Comparison of ENCODE assay signal across 29 mouse cellular contexts in the genomic region with DNA sequence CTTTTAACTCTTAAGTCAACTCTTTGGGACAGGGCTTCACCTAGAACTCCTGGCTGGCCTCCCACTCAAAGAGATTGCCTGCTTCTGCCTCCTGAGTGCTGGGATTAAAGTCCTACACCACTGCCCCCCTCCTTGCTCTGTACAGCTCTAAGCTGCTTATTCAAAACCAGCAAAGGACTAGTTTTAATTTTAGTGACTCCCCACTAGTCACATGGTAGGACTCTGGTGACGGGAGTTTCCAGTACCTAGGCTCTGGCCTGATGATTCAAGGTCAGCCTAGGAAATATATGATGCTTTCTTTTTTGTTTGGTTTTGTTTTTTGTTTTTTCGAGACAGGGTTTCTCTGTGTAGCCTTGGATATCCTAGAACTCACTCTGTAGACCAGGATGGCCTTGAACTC. TPM values are rescaled to one million over a fixed set of nuclear protein-coding genes. Genes with fewer than 3 reads are reported as not detected.
A peak's percentile ranks its signal among the peaks of the same experiment; 100 is the strongest.
DNase-seq lines count a peak whose midpoint lies in the region; ATAC-seq and TF ChIP-seq lines count a peak whose summit lies in the region.
"Had no signal": no experiment of that assay in that cellular context is flagged by ENCODE, and none has a peak within 500 bp of the region (broad histone marks: within the 10 kb centered on the region; RNA-seq: fewer than 3 reads in every experiment).

No protein-coding gene starts in this region.

- DNase-seq in heart, adult 9 months (ENCODE audit: low spot score in 2 of 2): no peak
- DNase-seq in heart, postnatal 0 days (ENCODE audit: low spot score): no peak
- DNase-seq in heart, postnatal 36 days: no peak
- no peak for DNase-seq in midbrain, postnatal 0 days (ENCODE audit: low spot score)
- no peak for DNase-seq in midbrain, embryonic 11.5 days (ENCODE audit: low spot score, missing footprints)
- DNase-seq: adrenal gland, adult 2 months; adrenal gland, postnatal 36 days; B cell, adult 2 months; cerebellum, adult 18-20 months; cerebellum, postnatal 10 days; gastrocnemius, postnatal 14 days; kidney, adult 11 months; kidney, postnatal 14 days; layer of hippocampus, adult 9-11 months; lung, embryonic 14.5 days; lung, postnatal 14 days; right cerebral cortex, postnatal 4 days; thymus, adult 18-20 months; thymus, postnatal 25 days had no signal

- H3K9ac ChIP-seq in heart, embryonic 12.5 days: no peak overlapping the region
- no peak overlapping the region for H3K9ac ChIP-seq in heart, postnatal 0 days (replicated peaks; ENCODE audit: low read depth, low read length)
- no peak overlapping the region for H3K9ac ChIP-seq in midbrain, postnatal 0 days (replicated peaks; ENCODE audit: low read length, poor library complexity, severe bottlenecking)
- no peak overlapping the region for H3K9ac ChIP-seq in midbrain, embryonic 11.5 days (ENCODE audit: low read length)
- H3K9ac ChIP-seq: embryonic facial prominence, embryonic 13.5 days; hindbrain, embryonic 14.5 days; limb, embryonic 12.5 days; liver, embryonic 15.5 days; lung, embryonic 14.5 days had no signal

- no peak overlapping the region for H3K4me2 ChIP-seq in heart, embryonic 12.5 days
- no peak overlapping the region for H3K4me2 ChIP-seq in heart, postnatal 0 days (ENCODE audit: low read depth, low read length)
- no peak overlapping the region for H3K4me2 ChIP-seq in midbrain, postnatal 0 days (ENCODE audit: low read depth, low read length, poor library complexity, severe bottlenecking)
- H3K4me2 ChIP-seq in midbrain, embryonic 11.5 days: no peak overlapping the region
- H3K4me2 ChIP-seq: embryonic facial prominence, embryonic 13.5 days; hindbrain, embryonic 14.5 days; limb, embryonic 12.5 days; liver, embryonic 15.5 days; lung, embryonic 14.5 days had no signal

- no peaks in the 10 kb centered on the region for H3K27me3 ChIP-seq in heart, embryonic 12.5 days (replicated peaks)
- no peaks in the 10 kb centered on the region for H3K27me3 ChIP-seq in heart, postnatal 0 days (ENCODE audit: control insufficient read depth, insufficient read depth, low read length)
- H3K27me3 ChIP-seq in midbrain, postnatal 0 days (ENCODE audit: insufficient read depth, low read length): no peaks in the 10 kb centered on the region
- no peaks in the 10 kb centered on the region for H3K27me3 ChIP-seq in midbrain, embryonic 11.5 days (ENCODE audit: control insufficient read depth, insufficient read depth, low read length)
- H3K27me3 ChIP-seq: embryonic facial prominence, embryonic 13.5 days; limb, embryonic 12.5 days; liver, embryonic 15.5 days had no signal

- TF ChIP-seq EP300 in heart, postnatal 0 days (IDR thresholded peaks at IDR 0.05; ENCODE audit: low read depth): no peak

- H3K36me3 ChIP-seq in heart, embryonic 12.5 days: peaks cover 56% of the 10 kb centered on the region
- H3K36me3 ChIP-seq in heart, postnatal 0 days (replicated peaks; ENCODE audit: control insufficient read depth, insufficient read depth, low read length): peaks cover 51% of the 10 kb centered on the region
- peaks cover 44% of the 10 kb centered on the region for H3K36me3 ChIP-seq in midbrain, postnatal 0 days (ENCODE audit: insufficient read depth, low read length)
- H3K36me3 ChIP-seq in midbrain, embryonic 11.5 days (ENCODE audit: control insufficient read depth, insufficient read depth, low read length): peaks cover 15% of the 10 kb centered on the region

- no peak overlapping the region for H3K4me3 ChIP-seq in heart, embryonic 12.5 days
- H3K4me3 ChIP-seq in heart, postnatal 0 days (ENCODE audit: low read depth, low read length): no peak overlapping the region
- no peak overlapping the region for H3K4me3 ChIP-seq in midbrain, postnatal 0 days (ENCODE audit: low read depth, low read length)
- H3K4me3 ChIP-seq in midbrain, embryonic 11.5 days (ENCODE audit: low read depth, low read length): no peak overlapping the region
- H3K4me3 ChIP-seq: embryonic facial prominence, embryonic 13.5 days; forebrain, embryonic 10.5 days; limb, embryonic 12.5 days; liver, embryonic 15.5 days; midbrain, embryonic 10.5 days had no signal

- no peaks in the 10 kb centered on the region for H3K9me3 ChIP-seq in heart, embryonic 12.5 days (replicated peaks)
- no peaks in the 10 kb centered on the region for H3K9me3 ChIP-seq in heart, postnatal 0 days (replicated peaks; ENCODE audit: control insufficient read depth, low read length)
- no peaks in the 10 kb centered on the region for H3K9me3 ChIP-seq in midbrain, postnatal 0 days (ENCODE audit: low read length)
- no peaks in the 10 kb centered on the region for H3K9me3 ChIP-seq in midbrain, embryonic 11.5 days (ENCODE audit: control insufficient read depth, low read length)
- H3K9me3 ChIP-seq: embryonic facial prominence, embryonic 13.5 days; forebrain, embryonic 10.5 days; limb, embryonic 12.5 days; liver, embryonic 15.5 days; midbrain, embryonic 10.5 days had no signal

- H3K4me1 ChIP-seq in heart, embryonic 12.5 days (replicated peaks): peaks cover 36% of the 10 kb centered on the region
- peaks cover 8% of the 10 kb centered on the region for H3K4me1 ChIP-seq in heart, postnatal 0 days (ENCODE audit: control insufficient read depth, insufficient read depth)
- no peaks in the 10 kb centered on the region for H3K4me1 ChIP-seq in midbrain, postnatal 0 days (ENCODE audit: insufficient read depth, low read length)
- H3K4me1 ChIP-seq in midbrain, embryonic 11.5 days (ENCODE audit: control insufficient read depth, insufficient read depth, low read length): peaks cover 11% of the 10 kb centered on the region; the same call in 1 of the 2 replicates
- H3K4me1 ChIP-seq: embryonic facial prominence, embryonic 13.5 days; limb, embryonic 12.5 days had no signal

- TF ChIP-seq CTCF in heart, postnatal 0 days (IDR thresholded peaks at IDR 0.05; ENCODE audit: low read depth): no peak
- TF ChIP-seq CTCF in midbrain, postnatal 0 days (IDR thresholded peaks at IDR 0.05): no peak

- 86% methylated on average over 2 of the region's 2 CpGs for WGBS in heart, embryonic 12.5 days
- 80% methylated on average over 2 of the region's 2 CpGs for WGBS in heart, postnatal 0 days
- 86% methylated on average over 2 of the region's 2 CpGs for WGBS in midbrain, postnatal 0 days
- 89% methylated on average over 2 of the region's 2 CpGs for WGBS in midbrain, embryonic 11.5 days

- ATAC-seq in heart, embryonic 12.5 days (ENCODE audit: insufficient number of reproducible peaks, low FRiP score): no peak
- ATAC-seq in heart, postnatal 0 days (ENCODE audit: insufficient read depth, low read depth): no peak
- ATAC-seq in midbrain, postnatal 0 days (ENCODE audit: low FRiP score): no peak
- no peak for ATAC-seq in midbrain, embryonic 11.5 days (ENCODE audit: low FRiP score)
- ATAC-seq: activated CD4-positive, CD25-positive, alpha-beta regulatory T cell, adult 4 months; inflammation-experienced regulatory T-cells, adult 6 months had no signal

- H3K27ac ChIP-seq in heart, embryonic 12.5 days (ENCODE audit: poor library complexity, severe bottlenecking): peak overlapping the region; percentile 86; the same call in 1 of the 2 replicates
- H3K27ac ChIP-seq in heart, postnatal 0 days (ENCODE audit: low read depth): peak overlapping the region; percentile 78
- 0 out of 2 replicates have a peak overlapping the region, but pooled peaks have one; percentile 18 for H3K27ac ChIP-seq in midbrain, postnatal 0 days (ENCODE audit: low read depth, low read length)
- no peak overlapping the region for H3K27ac ChIP-seq in midbrain, embryonic 11.5 days (ENCODE audit: low read depth, low read length)
- H3K27ac ChIP-seq: embryonic facial prominence, embryonic 13.5 days; hindbrain, embryonic 14.5 days; limb, embryonic 12.5 days; liver, embryonic 15.5 days; stomach, postnatal 0 days had no signal

- intact Hi-C loops in heart, postnatal 36 days (cut with DNase I): no loop called here

RNA-seq across cellular contexts. Expression of gene Hp1bp3, which starts 51.2 kb away (rescaled TPM):
- 109 and 114 TPM in 2 replicates for polyA plus RNA-seq in heart, embryonic 12.5 days (2016; fragmentation: Nextera tagmentation; extraction: Ambion mirVana)
- 62.4 and 97.0 TPM in 2 replicates for total RNA-seq in heart, postnatal 0 days (2014; rRNA removed; ENCODE audit: low replicate concordance)
- 78.1 and 80.9 TPM in 2 replicates for polyA plus RNA-seq in heart, postnatal 0 days (2015; fragmentation: Nextera tagmentation; extraction: Ambion mirVana)
- total RNA-seq in heart, postnatal 36 days (2021): 10 to 100 TPM; 77.5 to 87.7 TPM
- 165 and 177 TPM in 2 replicates for total RNA-seq in midbrain, postnatal 0 days (2014; rRNA removed)
- 175 and 200 TPM in 2 replicates for polyA plus RNA-seq in midbrain, postnatal 0 days (2015; fragmentation: Nextera tagmentation; extraction: Ambion mirVana)
- 182 and 198 TPM in 2 replicates for polyA plus RNA-seq in midbrain, embryonic 11.5 days (2014; fragmentation: Nextera tagmentation; extraction: Ambion mirVana)
